Mouse (Mus musculus) midbrain, embryonic 10.5 days (tissue): ENCODE results near the gene Cbx1. TPM values are rescaled to one million over a fixed set of nuclear protein-coding genes. Genes with fewer than 3 reads are reported as not detected.
"Not testable (repeated sequence)": the region's sequence is repeated elsewhere in the genome, so short reads cannot be mapped to it uniquely, and the experiment has no call there.

Experiments used
- DNase-seq: peaks from one replicate; pipeline ENCODE4 v3.0.0-alpha.2; 2017; ENCODE audit warnings: low spot score
- H3K27ac ChIP-seq: fragments of 300-500 bp; sonication (generic); replicated peaks from 2 replicates; pipeline ENCODE4 v1.5.1; 2016; ENCODE audit warnings: mild to moderate bottlenecking
- H3K27me3 ChIP-seq: fragments of 300-500 bp; sonication (generic); 2 replicates; pipeline ENCODE4 v1.6.1; 2016; ENCODE audit warnings: low read depth, mild to moderate bottlenecking; ENCODE audit not compliant: poor library complexity, severe bottlenecking
- H3K36me3 ChIP-seq: fragments of 300-500 bp; sonication (generic); 2 replicates; pipeline ENCODE4 v1.6.1; 2016; ENCODE audit warnings: mild to moderate bottlenecking, moderate library complexity
- H3K4me1 ChIP-seq: fragments of 300-500 bp; sonication (generic); 2 replicates; pipeline ENCODE4 v1.6.1; 2016
- H3K4me3 ChIP-seq: fragments of 300-500 bp; sonication (generic); 2 replicates; pipeline ENCODE4 v1.5.1; 2016; ENCODE audit warnings: mild to moderate bottlenecking, moderate library complexity
- H3K9me3 ChIP-seq: fragments of 300-500 bp; sonication (generic); replicated peaks from 2 replicates; pipeline ENCODE4 v1.6.1; 2016; ENCODE audit warnings: mild to moderate bottlenecking
- WGBS: fragments of 180-500 bp; shearing (Covaris S2); methylation state at CpG from one replicate; pipeline ENCODE4 v1.1.7; 2016; 5-methylcytosine and 5-hydroxymethylcytosine counted together
- polyA plus RNA-seq: library from polyadenylated mRNA; unstranded; fragments of >200 nt; fragmentation: Nextera tagmentation; extraction: Ambion mirVana; gene quantifications from 2 replicates; pipeline ENCODE4 v1.2.1, GENCODE M21; 2016

Cbx1 gene
- polyA plus RNA-seq, 1 experiment from 2014 or later = 198 TPM

DNA sequence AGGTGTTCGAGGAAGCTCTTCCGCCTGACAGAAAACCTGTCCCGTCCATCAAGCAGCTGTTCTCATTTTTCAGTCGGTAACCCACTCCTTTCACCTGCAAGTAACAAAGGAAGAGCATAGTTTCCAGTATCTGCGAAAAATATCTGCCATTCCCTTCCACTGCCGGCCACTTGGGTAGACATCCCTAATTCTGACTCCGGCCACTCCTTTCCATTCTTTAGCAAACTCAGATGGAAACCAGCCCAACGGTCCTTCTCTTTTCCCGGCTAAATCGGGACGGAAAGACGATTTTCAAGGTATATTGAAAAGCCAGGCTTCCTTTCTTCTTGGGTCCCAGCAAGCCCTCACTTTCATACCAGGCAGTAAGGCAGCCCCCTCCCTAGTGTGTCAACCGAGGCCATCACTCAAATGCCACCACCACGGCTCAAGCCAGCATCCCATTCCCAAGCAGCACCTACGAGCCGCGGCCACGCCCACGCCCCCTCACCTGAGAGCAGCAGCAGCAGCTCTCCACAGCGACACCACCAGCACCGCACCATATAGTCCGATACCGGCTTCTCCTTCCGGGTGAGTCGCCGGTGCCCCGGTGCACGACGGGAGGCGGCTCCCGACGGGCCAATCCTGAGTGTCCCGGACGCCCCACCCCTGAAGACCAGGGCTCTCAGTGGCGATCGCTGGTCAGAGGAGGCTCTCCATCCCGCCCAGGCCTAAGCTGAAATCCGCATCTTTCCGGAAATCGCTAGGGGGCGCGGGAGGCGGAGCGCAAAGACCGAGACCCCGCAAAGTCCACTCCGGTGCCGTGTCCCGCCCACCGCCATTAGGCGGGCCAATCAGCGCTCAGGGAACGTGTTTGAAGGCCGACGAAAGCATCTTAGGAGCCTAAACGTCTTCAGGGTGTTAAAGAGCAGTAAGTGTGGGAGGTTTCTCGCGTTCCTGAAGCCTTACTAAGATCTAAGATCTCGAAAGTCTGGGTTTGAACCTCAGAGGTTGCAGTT, 11.7 kb upstream of the Cbx1 start, which contains the start of gene Snx11:
Gene Snx11 (minus strand): TSS at position 592 of the 995 bp plus-strand sequence.
- no peaks in the 10 kb centered on the region for H3K9me3 ChIP-seq
- peak within 1 kb of the TSS; percentile 82 for H3K27ac ChIP-seq
- H3K4me3 ChIP-seq = peak within 1 kb of the TSS; percentile 72
- H3K36me3 ChIP-seq = peaks cover 18% of the 10 kb centered on the region
- DNase-seq = peak; percentile 100
- H3K4me1 ChIP-seq = peaks cover 25% of the 10 kb centered on the region
- 2% methylated on average over 59 of the region's 59 CpGs for WGBS
- H3K27me3 ChIP-seq = no peaks in the 10 kb centered on the region

DNA sequence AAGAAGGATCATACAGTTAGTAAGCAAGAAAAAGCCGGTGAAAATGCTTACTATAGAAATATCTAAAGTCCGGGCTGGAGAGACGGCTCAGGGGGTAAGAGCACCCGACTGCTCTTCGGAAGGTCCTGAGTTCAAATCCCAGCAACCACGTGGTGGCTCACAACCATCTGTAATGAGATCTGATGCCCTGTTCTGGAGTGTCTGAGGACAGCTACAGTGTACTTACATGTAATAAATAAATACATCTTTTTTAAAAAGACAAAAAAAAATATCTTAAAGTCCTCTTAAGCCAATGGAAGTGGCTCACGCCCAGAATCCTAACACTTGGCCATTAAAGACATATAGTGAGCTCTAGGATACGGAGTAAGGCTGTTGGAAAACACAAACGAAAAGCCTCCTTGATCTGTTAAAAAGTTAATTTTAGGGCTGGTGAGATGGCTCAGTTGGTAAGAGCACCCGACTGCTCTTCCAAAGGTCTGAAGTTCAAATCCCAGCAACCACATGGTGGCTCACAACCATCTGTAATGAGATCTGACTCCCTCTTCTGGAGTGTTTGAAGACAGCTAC, 10.8 kb upstream of the Cbx1 start:
- 68% methylated on average over 10 of the region's 10 CpGs for WGBS
- H3K27ac ChIP-seq = peak overlapping the region; percentile 82
- H3K9me3 ChIP-seq, DNase-seq, H3K36me3 ChIP-seq, H3K27me3 ChIP-seq: not testable (repeated sequence)
- H3K4me3 ChIP-seq = peak overlapping the region; percentile 72
- H3K4me1 ChIP-seq = peaks cover 25% of the 10 kb centered on the region

DNA sequence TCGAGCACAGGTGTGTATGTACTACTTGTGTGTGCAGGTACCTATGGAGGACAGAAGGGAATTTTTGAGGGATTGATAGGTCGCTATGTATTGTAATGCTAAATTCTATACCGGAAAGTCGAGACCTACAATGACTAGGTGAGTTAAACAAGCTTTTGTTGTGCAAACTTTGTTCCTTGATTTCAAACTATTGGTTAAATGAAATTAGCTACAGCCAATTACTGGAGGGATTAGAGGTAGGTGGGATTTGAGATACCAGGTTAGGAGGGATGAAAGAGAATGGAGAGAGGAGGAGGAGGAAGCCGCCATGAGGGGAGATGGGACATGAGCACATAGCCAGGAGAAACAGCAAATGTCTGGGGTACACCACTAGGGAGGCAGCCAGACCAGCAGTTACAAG, 8.6 kb upstream of the Cbx1 start:
- 80% methylated on average over 5 of the region's 5 CpGs for WGBS
- Histone ChIP-seq H3K9me3 (no peaks in the 10 kb centered on the region), H3K4me1 (peaks cover 21% of the 10 kb centered on the region), H3K27ac (no peak overlapping the region), H3K36me3 (no peaks in the 10 kb centered on the region), H3K27me3 (no peaks in the 10 kb centered on the region), H3K4me3 (no peak overlapping the region)
- no peak for DNase-seq

DNA sequence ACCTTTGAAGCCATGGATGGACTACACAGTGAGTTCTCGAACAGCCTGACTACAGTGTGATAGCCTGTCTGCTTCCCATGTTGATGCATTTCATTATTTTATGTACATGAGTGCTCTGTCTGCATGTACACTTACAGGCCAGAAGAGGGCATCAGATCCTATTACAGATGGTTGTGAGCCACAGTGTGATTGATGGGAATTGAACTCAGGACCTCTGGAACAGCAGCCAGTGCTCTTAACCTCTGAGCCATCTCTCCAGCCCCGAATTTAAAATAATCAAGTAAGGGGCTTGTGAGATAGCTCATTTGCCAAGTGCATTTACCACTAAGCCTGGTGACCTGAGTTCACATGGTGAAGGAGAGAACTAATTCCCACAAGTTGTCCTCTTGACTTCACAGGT, 7.5 kb upstream of the Cbx1 start:
- no peaks in the 10 kb centered on the region for H3K27me3 ChIP-seq
- no peak overlapping the region for H3K4me3 ChIP-seq
- no peaks in the 10 kb centered on the region for H3K36me3 ChIP-seq
- no peak overlapping the region for H3K27ac ChIP-seq
- H3K9me3 ChIP-seq = no peaks in the 10 kb centered on the region
- no peak for DNase-seq
- peaks cover 10% of the 10 kb centered on the region for H3K4me1 ChIP-seq
- WGBS = 87% methylated on average over 2 of the region's 2 CpGs

DNA sequence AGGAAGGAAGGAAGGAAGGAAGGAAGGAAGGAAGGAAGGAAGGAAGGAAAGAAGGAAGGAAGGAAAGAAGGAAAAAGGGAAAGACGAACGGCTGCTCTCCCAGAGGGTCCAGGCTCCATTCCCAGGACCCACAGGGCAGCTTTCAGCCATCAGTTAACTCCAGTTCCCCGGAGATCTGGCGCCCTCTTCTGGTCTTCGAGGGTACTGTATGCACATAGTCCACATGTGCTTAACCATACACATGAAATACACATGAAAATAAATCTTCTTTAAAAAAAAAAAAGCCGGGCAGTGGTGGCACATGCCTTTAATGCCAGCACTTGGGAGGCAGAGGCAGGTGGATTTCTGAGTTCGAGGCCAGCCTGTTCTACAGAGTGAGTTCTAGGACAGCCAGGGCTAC, 4.1 kb upstream of the Cbx1 start:
- not testable (repeated sequence) for H3K36me3 ChIP-seq, H3K4me1 ChIP-seq, H3K27ac ChIP-seq, H3K4me3 ChIP-seq, H3K27me3 ChIP-seq, H3K9me3 ChIP-seq
- 23% methylated on average over 7 of the region's 7 CpGs for WGBS
- peak; percentile 86 for DNase-seq

DNA sequence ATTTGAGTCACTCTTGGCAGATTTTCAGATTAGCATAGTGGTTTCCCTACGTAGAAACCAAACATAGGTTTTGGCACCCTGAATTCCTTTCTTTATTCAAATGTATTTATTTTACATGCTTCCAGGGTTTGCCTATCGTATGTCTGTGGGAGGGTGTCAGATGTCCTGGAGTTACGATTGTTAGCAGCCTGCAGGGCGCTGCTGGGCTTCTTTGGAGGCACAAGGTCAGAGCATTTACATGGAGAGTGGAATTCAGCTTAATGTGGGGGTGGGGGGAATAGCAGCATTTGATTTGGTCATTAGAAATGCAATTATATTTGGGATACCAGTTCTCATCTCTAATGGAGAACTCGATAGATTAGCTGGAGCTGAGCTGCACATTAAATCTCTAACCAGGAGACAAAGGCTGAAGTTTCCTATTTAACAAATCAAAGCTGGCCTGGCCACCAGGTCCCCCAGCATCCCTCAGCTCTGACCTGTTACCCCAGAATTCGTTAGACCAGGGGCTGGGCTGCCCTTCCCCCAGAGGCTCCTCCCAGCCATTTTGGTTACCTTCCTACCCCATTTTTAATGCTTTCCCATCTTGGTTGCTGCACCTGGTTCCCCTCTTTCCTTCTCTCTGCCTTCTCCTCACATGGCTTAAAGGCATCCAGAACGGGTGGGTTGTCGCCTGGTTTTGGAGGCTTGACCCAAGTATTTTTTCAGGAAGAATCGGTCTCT, 2.0 kb upstream of the Cbx1 start:
- Histone ChIP-seq H3K9me3 (no peaks in the 10 kb centered on the region), H3K4me1 (peaks cover 27% of the 10 kb centered on the region), H3K27ac (no peak overlapping the region), H3K27me3 (no peaks in the 10 kb centered on the region), H3K4me3 (no peak overlapping the region), H3K36me3 (peaks cover 13% of the 10 kb centered on the region)
- DNase-seq = no peak
- WGBS = 37% methylated on average over 9 of the region's 9 CpGs

DNA sequence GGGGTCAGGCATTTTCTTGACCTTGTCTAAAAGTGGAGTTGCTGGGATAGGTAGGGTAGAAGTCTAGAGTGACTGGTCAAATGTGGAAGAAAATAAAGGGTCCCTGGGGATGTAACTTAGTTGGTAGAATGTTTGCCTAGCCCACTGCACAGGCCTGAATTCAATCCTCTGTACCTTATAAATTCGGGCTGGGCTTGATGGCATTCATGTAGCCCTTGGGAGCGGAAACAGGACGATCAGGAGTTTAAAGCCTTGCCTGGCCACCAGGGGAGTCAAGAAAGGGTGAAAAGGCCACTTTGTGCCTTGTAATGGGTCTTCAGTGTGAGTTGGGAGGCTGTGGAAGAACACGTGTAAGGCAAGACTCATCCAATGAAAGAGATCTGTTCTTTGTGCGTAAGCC, 1.1 kb downstream of the Cbx1 start:
- WGBS = 7% methylated on average over 5 of the region's 5 CpGs
- Histone ChIP-seq H3K36me3 (peaks cover 36% of the 10 kb centered on the region), H3K27ac (peak overlapping the region; percentile 99), H3K4me3 (peak overlapping the region; percentile 96), H3K4me1 (peaks cover 37% of the 10 kb centered on the region), H3K27me3 (no peaks in the 10 kb centered on the region), H3K9me3 (no peaks in the 10 kb centered on the region)
- DNase-seq = no peak

DNA sequence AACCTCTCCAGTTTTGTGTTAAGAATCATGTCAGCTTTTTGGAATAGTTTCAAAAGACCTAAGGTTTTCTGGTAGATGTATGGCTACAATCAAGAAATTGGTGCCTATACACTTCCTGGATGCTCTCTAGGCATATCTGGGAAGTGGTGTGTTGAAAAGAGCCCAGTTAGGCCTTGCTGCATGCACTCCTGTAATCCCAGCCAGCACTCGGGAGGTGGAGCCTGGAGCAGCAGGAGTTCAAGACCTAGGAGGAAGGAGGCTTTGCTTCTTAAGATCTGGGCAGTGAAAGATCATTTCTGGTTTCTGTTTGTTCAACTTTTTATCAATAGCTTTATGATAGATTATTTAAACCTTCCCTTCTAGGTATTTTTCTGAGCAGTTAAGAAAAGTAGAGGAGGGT, 1.8 kb downstream of the Cbx1 start:
- Histone ChIP-seq H3K9me3 (no peaks in the 10 kb centered on the region), H3K36me3 (peaks cover 43% of the 10 kb centered on the region), H3K27me3 (no peaks in the 10 kb centered on the region), H3K4me1 (peaks cover 37% of the 10 kb centered on the region), H3K27ac (peak overlapping the region; percentile 99; the same call in 1 of the 2 replicates), H3K4me3 (peak overlapping the region; percentile 96)
- DNase-seq = no peak
- WGBS = 16% methylated on average over 1 of the region's 1 CpGs

DNA sequence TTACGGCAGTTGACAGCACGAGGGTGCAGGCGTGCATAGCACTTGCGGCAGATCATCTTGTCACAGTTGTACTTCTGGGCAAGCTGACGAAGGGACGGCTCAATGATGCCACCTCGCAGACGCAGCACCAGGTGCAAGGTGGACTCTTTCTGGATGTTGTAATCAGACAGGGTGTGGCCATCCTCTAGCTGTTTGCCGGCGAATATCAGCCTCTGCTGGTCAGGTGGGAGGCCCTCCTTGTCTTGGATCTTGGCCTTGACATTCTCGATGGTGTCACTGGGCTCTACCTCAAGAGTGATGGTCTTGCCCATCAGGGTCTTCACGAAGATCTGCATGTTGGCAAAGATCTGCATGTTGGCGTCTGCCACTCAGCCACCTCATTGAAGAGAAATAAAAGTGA, 6.6 kb downstream of the Cbx1 start:
- H3K36me3 ChIP-seq = peaks cover 90% of the 10 kb centered on the region

DNA sequence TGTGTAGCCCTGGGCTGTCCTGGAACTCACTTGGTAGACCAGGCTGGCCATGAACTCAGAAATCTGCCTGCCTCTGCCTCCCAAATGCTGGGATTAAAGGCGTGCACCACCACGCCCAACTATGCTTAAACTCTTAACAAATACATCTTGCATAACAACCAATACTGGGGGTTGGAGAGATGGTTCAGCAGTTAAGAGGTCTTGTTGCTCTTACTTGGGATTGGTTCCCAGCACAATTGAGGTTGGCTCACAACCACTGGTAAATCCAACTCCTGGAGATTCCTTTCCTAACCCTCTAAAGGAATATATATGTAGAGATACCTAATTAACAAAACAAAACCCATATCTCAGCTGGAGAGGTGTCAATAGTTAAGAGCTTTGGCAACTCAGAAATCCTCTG, 7.2 kb downstream of the Cbx1 start:
- WGBS = 98% methylated on average over 2 of the region's 2 CpGs
- Histone ChIP-seq H3K36me3 (peaks cover 91% of the 10 kb centered on the region), H3K4me3 (no peak overlapping the region)

More for the DNA sequence above, 6.6 kb downstream of the Cbx1 start:
- 95% methylated on average over 13 of the region's 13 CpGs for WGBS
- H3K9me3 ChIP-seq = no peaks in the 10 kb centered on the region
- H3K27ac ChIP-seq = no peak overlapping the region
- no peak overlapping the region for H3K4me3 ChIP-seq
- H3K4me1 ChIP-seq = peaks cover 25% of the 10 kb centered on the region
- DNase-seq = no peak
- H3K27me3 ChIP-seq = no peaks in the 10 kb centered on the region

DNA sequence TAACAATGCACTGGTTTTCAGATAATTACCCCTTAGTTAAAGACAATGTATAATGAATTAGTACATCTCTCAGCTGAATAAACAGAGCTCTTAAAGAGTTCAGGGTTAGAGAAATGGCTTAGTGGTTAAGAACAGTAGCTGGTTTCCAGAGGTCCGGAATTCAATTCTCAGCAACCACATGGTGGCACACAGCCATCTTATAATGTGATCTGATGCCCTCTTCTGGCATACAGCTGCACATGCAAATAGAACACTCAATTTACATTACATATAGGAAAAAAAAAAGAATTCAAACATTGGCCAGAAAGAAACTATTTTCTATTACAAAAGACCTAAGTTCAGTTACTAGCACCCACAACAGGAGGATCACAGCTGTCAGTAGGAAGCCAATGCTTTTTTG, 7.7 kb downstream of the Cbx1 start:
- H3K36me3 ChIP-seq = peaks cover 91% of the 10 kb centered on the region
- no peak overlapping the region for H3K27ac ChIP-seq
- no peaks in the 10 kb centered on the region for H3K27me3 ChIP-seq
- H3K4me1 ChIP-seq = peaks cover 14% of the 10 kb centered on the region
- no peak for DNase-seq
- WGBS = 80% methylated on average over 1 of the region's 1 CpGs
- no peaks in the 10 kb centered on the region for H3K9me3 ChIP-seq
- H3K4me3 ChIP-seq = no peak overlapping the region

More for the DNA sequence above, 7.2 kb downstream of the Cbx1 start:
- peaks cover 19% of the 10 kb centered on the region for H3K4me1 ChIP-seq
- no peaks in the 10 kb centered on the region for H3K27me3 ChIP-seq
- H3K9me3 ChIP-seq = no peaks in the 10 kb centered on the region
- no peak overlapping the region for H3K27ac ChIP-seq
- DNase-seq = no peak

DNA sequence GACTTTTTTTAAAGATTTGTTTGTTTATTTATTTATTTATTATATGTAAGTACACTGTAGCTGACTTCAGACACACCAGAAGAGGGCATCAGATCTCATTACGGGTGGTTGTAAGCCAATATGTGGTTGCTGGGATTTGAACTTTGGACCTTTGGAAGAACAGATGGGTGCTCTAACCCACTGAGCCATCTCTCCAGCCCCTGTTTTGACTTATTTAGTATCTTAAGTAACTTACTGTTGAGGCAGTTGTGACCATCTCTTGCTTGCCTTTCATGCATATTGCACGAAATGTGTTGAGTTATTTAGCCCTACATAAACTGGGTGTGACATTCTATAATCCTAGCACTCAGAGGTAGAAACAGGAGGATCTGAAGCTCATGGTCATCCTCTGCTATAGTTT, 10.6 kb downstream of the Cbx1 start:
- 91% methylated on average over 2 of the region's 2 CpGs for WGBS
- H3K36me3 ChIP-seq = peaks cover 98% of the 10 kb centered on the region
- DNase-seq = no peak
- no peaks in the 10 kb centered on the region for H3K27me3 ChIP-seq
- H3K9me3 ChIP-seq = no peaks in the 10 kb centered on the region
- H3K4me3 ChIP-seq = no peak overlapping the region
- no peak overlapping the region for H3K27ac ChIP-seq
- H3K4me1 ChIP-seq = no peaks in the 10 kb centered on the region
